ENCODE assay signal across 11 mouse cellular contexts in genomic region chr14:8000831-8001685, GRCm38 (mm10). TPM values are rescaled to one million over a fixed set of nuclear protein-coding genes. Genes with fewer than 3 reads are reported as not detected.
DNase-seq lines count a peak whose midpoint lies in the region.
"Had no signal": no experiment of that assay in that cellular context is flagged by ENCODE, and none has a peak within 500 bp of the region (broad histone marks: within the 10 kb centered on the region; RNA-seq: fewer than 3 reads in every experiment).

No protein-coding gene starts in this region.

- DNase-seq in heart, adult 11 months = peak; percentile 87
- DNase-seq in heart, adult 9 months (ENCODE audit: low spot score in 2 of 2) = no peak
- DNase-seq in right cerebral cortex, adult 18-20 months = peak; percentile 71
- DNase-seq in right cerebral cortex, postnatal 4 days = no peak
- peak; percentile 37 to 41 for DNase-seq in layer of hippocampus, postnatal 36 days
- peak; percentile 72 for DNase-seq in telencephalon, adult 2 months (ENCODE audit: low read depth, low spot score)
- DNase-seq in adrenal gland, postnatal 25 days = no peak
- DNase-seq in cerebellum, adult 9-11 months = no peak
- DNase-seq: lung, adult 18-20 months; retina, postnatal 1 day had no signal

RNA-seq across cellular contexts. Expression of gene Abhd6, which starts 1.6 kb away (rescaled TPM):
- total RNA-seq in layer of hippocampus, postnatal 36 days (2021) = 10 to 100 TPM; 76.2 to 80.1 TPM
- 90.3 and 96.4 TPM in 2 replicates for total RNA-seq in adrenal gland, postnatal 25 days (2021)

RNA-seq across cellular contexts. Expression of gene Dnase1l3, which starts 6.7 kb away (rescaled TPM):
- not detected for total RNA-seq in layer of hippocampus, postnatal 36 days (2021)
- 0.33 and 0.39 TPM in 2 replicates for total RNA-seq in adrenal gland, postnatal 25 days (2021)
- total RNA-seq: midbrain, postnatal 0 days had no signal

RNA-seq across cellular contexts. Expression of gene Gm45521, which starts 44.0 kb away (rescaled TPM):
- total RNA-seq in layer of hippocampus, postnatal 36 days (2021) = not detected
- not detected in 2 replicates for total RNA-seq in adrenal gland, postnatal 25 days (2021)
- total RNA-seq: midbrain, postnatal 0 days had no signal

Comparison
In these comparisons a context has a peak if more than half of its experiments do, and no peak if none do; other contexts are left out.
1. DNase-seq: peak in heart, adult 11 months (single experiment), right cerebral cortex, adult 18-20 months (single experiment), layer of hippocampus, postnatal 36 days (2 of 2) and telencephalon, adult 2 months (single experiment); none in heart, adult 9 months (0 of 2), right cerebral cortex, postnatal 4 days (single experiment), adrenal gland, postnatal 25 days (single experiment) and cerebellum, adult 9-11 months (single experiment).